Mouse (Mus musculus) adrenal gland, postnatal 0 days (tissue): ENCODE results near the gene Lmod3. TPM values are rescaled to one million over a fixed set of nuclear protein-coding genes. Genes with fewer than 3 reads are reported as not detected.

Source experiments
- polyA plus RNA-seq: library from polyadenylated mRNA; unstranded; fragments of >200 nt; fragmentation: Nextera tagmentation; extraction: Ambion mirVana; gene quantifications from 2 replicates; pipeline ENCODE4 v1.2.1, GENCODE M21; 2015

Lmod3 gene
- polyA plus RNA-seq, result 0.16 and 0.36 TPM in 2 replicates

GRCm38 (mm10) chr6:97252711-97253221 is at the start of gene Lmod3:
TSS of gene Lmod3 (minus strand) at chr6:97252759.

GRCm38 (mm10) chr6:97210191-97210961 is 42.2 kb downstream of the Lmod3 start, which contains the start of gene Arl6ip5:
TSS of gene Arl6ip5 (plus strand) at chr6:97210689.

GRCm38 (mm10) chr6:97205439-97205885 is 47.1 kb downstream of the Lmod3 start, which contains the start of gene Uba3:
TSS of gene Uba3 (minus strand) at chr6:97205647.

Other genes with a start within 250 kb of the Lmod3 start
- 0.33 and 0.85 TPM in 2 replicates for gene Fam19a4, start 192.3 kb downstream of the Lmod3 start, polyA plus RNA-seq
- gene Eogt, start 103.6 kb downstream of the Lmod3 start, polyA plus RNA-seq, result 10.1 and 20.1 TPM in 2 replicates
- 25.9 and 36.4 TPM in 2 replicates for gene Tmf1, start 73.6 kb downstream of the Lmod3 start, polyA plus RNA-seq
- 38.6 and 44.7 TPM in 2 replicates for gene Uba3, start 47.1 kb downstream of the Lmod3 start, polyA plus RNA-seq
- gene Arl6ip5, start 42.1 kb downstream of the Lmod3 start, polyA plus RNA-seq, result 94.1 and 103 TPM in 2 replicates